Mouse (Mus musculus) embryo, embryonic 11 days (tissue): ENCODE results near the gene Atpaf2.

Experiments used
- DNase-seq: peaks from one replicate; pipeline ENCODE4 v3.0.0-alpha.2; 2015

Atpaf2 gene

DNA sequence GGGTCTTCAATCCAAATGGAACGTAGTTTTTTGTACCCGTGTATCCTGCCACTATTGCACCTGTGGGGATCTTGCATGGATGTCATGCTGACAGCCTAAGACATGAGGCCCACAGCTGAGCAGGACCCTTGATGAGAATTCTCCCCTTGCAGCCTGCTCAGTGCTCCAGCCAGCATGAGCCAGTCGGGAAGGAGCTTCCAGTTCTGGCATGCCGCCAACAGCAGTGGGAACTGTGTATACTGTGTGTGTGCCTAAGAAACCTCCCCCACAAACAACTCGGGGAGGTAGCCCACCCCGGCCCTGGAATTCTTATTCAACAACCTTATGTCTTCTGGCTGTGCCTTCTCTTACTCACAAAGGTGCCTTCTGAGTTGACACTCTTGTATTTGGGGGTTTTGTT, 21.7 kb downstream of the Atpaf2 start:
- DNase-seq: no peak

GRCm38 (mm10) chr11:60391346-60391745, 26.9 kb downstream of the Atpaf2 start:
- no peak for DNase-seq

DNA sequence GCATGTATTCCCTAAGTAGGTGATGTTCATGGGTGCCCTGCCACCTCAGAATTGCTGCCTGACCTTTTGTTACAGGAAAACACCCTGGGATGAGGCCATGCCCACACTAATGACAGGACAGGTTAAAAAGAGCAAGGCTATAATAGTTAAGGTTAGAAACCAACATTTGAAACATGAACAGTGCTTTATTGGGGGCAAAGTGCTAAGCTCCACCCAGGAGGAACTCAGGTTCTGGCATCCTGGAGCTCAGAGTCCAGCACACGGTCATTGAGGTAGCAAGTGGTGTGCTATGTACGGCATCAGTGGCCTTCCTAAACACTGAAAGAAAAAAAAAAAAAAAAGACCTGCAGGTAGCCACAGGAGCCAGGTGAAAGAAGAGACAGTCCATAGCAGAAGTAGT, 30.3 kb downstream of the Atpaf2 start:
- DNase-seq: no peak

DNA sequence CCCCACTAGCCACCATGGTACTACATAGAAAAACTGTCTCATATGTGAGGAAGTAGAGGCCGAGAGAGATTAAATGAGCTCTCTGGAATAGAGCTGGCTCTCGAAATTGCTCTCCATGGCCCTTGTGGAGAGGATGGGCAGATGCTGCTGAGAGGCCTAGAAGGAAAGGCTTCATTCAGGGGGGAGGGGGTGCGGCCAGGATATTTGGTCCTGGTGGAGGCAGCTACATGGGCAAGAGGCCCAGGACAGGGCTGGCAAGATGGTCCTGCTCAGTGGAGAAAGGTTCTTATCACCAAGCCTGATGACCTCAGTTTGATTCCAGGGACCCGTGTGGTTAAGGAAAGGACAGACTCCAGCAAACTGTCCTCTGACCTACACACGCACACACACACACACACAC, 32.3 kb downstream of the Atpaf2 start:
- no peak for DNase-seq

GRCm38 (mm10) chr11:60384762-60385421, 33.4 kb downstream of the Atpaf2 start:
- peak; percentile 59 for DNase-seq

DNA sequence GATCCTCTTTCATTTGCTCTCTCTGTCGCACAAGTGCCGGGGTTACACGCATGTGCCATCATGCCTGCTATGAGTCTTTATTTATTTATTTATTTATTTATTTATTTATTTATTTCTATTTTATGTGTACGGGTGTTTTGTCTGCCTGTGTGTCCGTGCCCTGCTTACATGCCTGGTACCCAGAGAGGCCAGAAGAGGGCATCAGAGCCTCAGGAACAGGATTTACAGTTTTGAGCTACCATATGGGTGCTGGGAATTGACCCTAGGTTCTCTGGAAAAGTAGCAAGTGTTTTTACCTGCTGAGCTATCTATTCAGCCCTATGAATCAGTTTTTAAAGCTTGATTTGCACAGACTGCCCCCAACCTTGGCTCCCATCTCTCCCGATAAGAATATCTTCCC, 34.7 kb downstream of the Atpaf2 start:
- no peak for DNase-seq

DNA sequence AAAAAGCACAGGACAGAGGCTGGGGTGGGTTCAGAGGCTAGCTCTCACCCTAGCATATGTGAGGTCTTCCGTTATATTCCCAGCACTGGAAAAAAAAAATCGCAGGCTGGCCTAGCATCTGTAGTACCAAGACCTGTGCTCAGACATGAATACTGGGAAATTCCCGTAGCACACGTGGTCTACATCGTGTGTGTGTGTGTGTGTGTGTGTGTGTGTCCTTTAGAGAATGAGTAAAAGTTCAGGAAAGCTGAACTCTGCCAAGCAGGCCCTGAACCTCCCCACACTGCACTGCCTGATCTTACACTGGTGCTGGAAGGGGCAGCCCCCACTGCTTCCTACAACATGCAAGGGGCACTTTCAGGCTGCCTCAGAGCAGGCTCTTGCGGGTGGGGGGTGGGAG, 43.8 kb downstream of the Atpaf2 start:
- no peak for DNase-seq

DNA sequence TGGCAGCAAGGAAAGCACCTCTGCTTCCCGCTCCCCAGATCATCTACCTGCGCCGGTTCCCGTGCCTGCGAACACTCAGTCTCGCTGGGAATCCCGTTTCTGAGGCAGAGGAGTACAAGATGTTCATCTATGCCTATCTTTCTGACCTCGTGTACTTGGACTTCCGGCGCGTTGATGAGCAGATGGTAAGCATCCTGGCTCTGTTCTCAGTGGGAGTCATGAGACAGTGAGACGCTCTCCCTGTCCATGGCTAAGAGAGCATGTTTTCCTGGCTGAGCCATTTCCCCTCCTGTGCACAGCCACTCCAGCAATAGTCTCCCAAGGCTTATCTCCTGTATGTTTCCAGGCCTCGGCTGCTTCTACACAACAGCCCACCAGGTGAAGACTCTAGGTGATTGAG, 47.8 kb downstream of the Atpaf2 start:
- DNase-seq: no peak

DNA sequence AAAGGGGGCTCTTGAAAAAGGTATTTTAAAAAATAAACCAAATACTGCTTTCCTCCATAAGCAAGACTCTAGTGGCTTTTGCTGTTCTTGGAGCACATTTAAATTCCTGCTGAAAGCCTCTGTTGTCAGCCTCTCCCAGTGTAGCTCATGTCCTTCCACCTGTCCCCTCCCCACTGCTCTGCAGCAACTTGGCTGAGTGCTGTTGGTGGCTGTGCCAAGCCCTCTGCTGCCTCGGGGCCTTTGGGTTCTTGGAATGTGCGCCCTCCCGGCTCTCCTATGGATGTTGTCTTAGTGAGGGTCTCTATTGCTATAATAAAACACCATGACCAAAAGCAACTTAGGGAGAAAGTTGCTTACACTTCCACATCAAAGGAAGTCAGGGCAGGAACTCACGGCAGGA, 48.8 kb downstream of the Atpaf2 start:
- no peak for DNase-seq

DNA sequence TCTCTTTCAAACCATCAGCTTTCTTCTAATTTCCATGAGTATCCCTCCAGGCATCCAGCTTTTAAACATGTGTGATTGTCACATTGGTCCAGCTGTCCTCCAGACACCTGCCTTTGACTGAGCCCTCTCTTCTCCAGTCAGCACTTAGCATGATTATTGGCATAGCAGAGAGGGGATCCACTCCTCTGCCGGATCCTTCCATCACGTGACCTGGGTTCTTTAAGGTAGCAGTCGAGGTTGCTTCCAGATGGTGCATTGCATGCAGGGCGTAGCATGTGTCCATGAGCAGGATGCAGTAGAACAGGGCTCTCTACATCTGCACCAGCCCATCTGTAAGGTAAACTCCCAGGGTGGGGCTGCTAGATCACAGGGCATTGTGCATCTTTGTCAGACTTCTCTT, 49.3 kb downstream of the Atpaf2 start:
- no peak for DNase-seq

GRCm38 (mm10) chr11:60367256-60367655, 51.0 kb downstream of the Atpaf2 start:
- DNase-seq: peak; percentile 20

DNA sequence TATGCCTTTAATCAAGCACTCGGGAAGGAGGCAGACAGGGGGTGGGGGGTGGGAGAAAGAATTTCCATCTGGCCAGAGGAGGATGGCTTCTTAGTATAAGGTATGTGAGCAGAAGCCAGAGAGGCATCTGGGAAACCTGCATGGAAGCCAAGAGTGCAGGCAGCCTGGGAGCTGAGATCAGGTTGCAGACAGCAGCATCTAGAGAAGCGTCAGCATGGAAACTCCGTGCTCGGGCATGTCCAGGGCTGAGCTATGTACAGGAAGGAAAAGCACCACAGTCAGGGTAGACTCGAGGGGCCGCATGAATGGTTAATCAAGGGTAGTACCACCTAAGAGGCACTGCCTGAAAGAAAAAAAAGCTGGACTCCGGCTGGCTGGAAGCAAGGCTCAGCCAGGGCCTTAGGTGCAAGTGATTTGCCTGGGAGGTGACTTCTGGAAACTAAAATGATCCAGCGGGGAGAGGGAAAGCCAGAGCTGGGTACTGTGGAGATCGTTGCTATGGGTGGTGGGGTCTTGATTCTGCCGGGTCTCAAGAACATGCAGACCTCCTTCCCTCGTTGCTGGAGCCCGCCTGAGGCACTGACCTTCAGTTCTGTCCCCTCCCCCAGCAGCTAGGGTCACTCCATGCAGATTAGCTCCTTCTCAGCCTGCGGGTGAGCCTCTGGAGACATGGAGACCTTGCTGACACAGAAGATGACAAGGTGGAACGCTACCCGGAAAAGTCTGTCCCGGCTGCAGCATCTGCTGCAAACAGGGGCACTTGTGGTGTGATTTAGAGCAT, 51.8 kb downstream of the Atpaf2 start:
- DNase-seq: peak; percentile 57

DNA sequence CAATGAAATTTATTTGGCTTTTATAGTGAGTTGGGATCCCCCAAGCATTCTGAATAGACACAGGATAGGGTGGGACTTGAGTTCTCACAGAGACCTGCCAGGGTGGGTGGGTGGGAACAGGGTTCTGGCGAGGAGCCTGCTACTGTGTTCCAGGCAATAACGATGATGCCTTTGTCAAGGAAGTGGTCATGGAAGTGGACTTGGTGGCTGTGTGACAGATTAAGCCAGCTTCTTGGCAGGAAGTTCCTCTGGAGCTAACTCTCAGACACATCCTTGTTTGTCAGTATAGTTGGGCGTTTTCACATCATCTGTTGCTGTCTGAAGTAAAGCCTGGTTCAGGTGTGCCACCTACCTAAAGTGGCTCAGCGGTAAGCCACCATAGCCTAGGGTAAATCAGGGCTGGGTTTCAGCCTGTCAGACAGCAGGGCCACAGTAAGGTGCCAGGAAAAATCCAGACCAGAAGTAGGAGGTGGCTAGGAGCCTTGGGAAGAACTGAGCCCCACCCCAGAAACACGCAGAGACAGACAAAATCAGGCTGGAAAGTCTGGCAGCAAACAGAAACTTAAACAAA, 57.5 kb downstream of the Atpaf2 start:
- DNase-seq: no peak

DNA sequence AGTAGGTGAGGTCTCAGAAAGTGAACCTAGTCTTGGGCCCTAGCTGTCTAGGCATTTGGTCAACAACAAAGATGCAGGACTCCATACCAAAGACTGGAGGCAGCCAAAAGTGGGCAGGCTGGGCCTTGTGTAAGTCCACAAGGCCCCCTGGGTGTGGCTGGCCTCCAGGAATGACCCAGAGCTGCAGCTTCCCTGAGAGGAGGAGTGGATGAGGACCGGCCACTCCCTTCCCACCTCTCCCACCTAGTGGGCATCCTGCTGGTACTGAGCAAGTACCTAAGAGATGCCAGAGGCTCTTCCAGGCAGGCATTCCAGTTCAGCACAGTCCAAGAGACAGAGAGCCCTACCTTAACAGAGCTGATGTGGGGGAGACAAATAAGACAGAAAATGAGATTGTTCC, 58.3 kb downstream of the Atpaf2 start:
- DNase-seq: no peak

DNA sequence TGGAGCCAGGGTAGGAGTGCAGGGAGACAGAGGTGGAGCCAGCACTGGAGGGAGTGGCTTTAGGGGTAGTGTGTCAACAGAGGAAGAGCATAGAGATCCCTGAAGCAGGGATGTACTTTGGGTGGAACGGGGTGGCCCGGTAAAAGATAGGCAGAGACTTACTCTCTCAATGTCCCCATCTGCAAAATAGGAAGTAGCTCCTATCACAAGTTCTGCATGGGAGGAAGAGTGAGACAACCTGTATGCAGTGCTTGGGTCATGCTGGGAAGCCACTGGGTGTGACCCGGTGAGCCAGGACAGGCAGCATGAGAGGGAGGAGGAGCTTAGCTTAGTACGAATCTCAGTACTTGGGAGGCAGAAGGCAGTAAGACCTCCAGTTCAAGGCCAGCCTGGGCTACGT, 59.1 kb downstream of the Atpaf2 start:
- no peak for DNase-seq

- no peak for DNase-seq
Measured at GRCm38 (mm10) chr11:60358548-60358947, 59.7 kb downstream of the Atpaf2 start.

- no peak for DNase-seq
Measured at GRCm38 (mm10) chr11:60357116-60357515, 61.1 kb downstream of the Atpaf2 start.

DNA sequence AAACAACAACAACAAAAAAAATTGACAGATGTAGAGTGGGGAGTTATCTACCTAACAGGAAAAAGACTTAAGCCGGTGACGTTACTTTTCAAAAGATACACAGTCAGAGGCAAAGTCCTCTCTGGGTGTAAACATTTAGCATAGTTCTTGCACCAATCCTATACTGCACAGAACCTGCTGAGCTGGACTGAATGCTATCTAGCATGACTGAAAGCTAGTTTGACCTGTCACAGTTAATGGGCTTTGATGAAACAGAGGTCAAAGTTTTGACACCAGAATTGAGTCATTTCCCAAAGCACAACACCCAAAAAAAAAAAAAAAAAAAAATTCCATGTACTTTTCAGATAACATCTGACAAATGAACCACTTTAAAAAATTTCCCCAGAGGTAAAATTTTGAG, 62.3 kb downstream of the Atpaf2 start:
- no peak for DNase-seq

GRCm38 (mm10) chr11:60352559-60353411, 65.5 kb downstream of the Atpaf2 start, which contains the start of the genes Tom1l2 and Drc3:
Gene Tom1l2, minus strand, starts transcription at chr11:60352905.
Gene Drc3, plus strand, starts transcription at chr11:60353329.
- DNase-seq: peak; percentile 100

DNA sequence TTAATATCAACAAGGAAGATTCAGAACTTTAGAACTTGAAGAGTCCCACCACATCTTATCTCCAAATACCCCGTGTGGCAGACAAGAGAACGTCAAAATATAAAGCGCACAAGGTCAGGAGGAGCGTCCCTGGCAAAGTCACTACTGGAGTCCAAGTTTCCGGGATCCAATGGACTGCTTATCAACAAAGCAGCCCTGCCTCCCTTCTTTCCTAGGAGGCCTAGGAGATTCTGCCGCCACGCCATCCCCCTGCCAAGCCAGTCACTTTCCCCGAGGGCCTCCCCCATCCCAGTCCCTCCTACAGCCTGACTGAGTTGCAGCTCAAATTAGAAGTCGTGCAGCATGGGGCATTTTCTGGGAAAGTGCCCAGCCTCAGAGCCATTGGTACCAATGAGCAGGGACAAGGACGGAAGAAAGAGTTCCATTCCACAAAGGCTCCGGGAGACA, 66.3 kb downstream of the Atpaf2 start:
- DNase-seq: no peak

DNA sequence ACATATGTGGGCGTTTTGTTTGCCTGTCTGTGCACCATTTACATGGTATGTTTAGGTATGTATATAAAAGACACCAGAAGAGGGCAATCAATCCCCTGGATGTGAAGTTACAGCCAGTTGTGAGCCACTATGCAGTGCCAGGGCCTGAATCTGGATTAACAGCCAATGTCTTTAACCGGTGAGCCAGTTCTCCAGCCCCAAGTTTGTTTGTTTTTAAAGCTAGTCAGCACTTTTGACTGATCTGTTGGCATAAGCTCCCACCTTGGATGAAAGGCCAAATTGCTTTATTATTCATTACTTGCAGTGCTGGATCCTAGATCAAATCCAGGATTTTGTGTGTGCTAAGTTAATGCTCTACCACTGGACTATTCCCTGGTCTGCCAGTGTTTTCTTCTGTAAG, 66.9 kb downstream of the Atpaf2 start:
- peak; percentile 19 for DNase-seq
